26 mouse cellular contexts compared by ENCODE assay signal in the genomic region with DNA sequence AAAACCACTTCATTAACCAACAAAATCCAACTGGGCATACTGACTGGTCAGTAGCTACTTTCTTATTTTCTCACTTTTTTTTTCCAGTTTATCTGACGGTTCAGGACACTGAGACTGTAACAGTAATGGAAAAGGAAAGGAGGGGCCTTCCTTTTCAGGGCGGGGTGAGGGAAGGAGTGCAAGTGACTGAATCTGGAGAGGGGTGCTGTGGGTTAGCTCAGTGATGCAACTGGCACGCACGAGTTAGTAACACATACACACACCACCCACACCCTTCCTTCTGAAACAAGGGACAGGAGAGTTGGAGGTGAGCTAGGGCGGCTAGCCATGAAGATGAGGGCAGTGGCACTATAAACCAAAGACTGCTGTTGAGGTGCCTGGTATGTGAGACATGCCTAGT. TPM values are rescaled to one million over a fixed set of nuclear protein-coding genes. Genes with fewer than 3 reads are reported as not detected.
DNase-seq lines count a peak whose midpoint lies in the region; ATAC-seq and TF ChIP-seq lines count a peak whose summit lies in the region.
"Had no signal": no experiment of that assay in that cellular context is flagged by ENCODE, and none has a peak within 500 bp of the region (broad histone marks: within the 10 kb centered on the region; RNA-seq: fewer than 3 reads in every experiment).

No protein-coding gene starts in this region.

- TF ChIP-seq EP300 in liver, postnatal 0 days (IDR thresholded peaks at IDR 0.05; ENCODE audit: low read depth): no peak

- H3K4me1 ChIP-seq in bone marrow, adult 2 months (ENCODE audit: control insufficient read depth, insufficient read depth, low read length): peaks cover 3% of the 10 kb centered on the region; the same call in 1 of the 2 replicates
- no peaks in the 10 kb centered on the region for H3K4me1 ChIP-seq in midbrain, embryonic 11.5 days (ENCODE audit: control insufficient read depth, insufficient read depth, low read length)
- H3K4me1 ChIP-seq in liver, postnatal 0 days (ENCODE audit: insufficient read depth): no peaks in the 10 kb centered on the region
- H3K4me1 ChIP-seq: embryonic facial prominence, embryonic 13.5 days; hindbrain, embryonic 10.5 days had no signal

- TF ChIP-seq CTCF in bone marrow, adult 2 months (IDR thresholded peaks at IDR 0.05; ENCODE audit: control insufficient read depth, insufficient read depth, low read length): no peak
- TF ChIP-seq CTCF in liver, postnatal 0 days (IDR thresholded peaks at IDR 0.05; ENCODE audit: low read depth): no peak

- H3K27me3 ChIP-seq in midbrain, embryonic 11.5 days (ENCODE audit: control insufficient read depth, insufficient read depth, low read length): no peaks in the 10 kb centered on the region
- no peaks in the 10 kb centered on the region for H3K27me3 ChIP-seq in liver, postnatal 0 days (ENCODE audit: insufficient read depth, low read length)
- H3K27me3 ChIP-seq: embryonic facial prominence, embryonic 13.5 days had no signal

- peak; percentile 9 for DNase-seq in heart, adult 8-10 months (ENCODE audit: low spot score)
- no peak for DNase-seq in heart, postnatal 14 days
- peak; percentile 36 for DNase-seq in 416B (ENCODE audit: low read depth)
- DNase-seq in midbrain, embryonic 11.5 days (ENCODE audit: low spot score, missing footprints): no peak
- DNase-seq in ovary, postnatal 10 days (ENCODE audit: low spot score): no peak
- no peak for DNase-seq in liver, postnatal 0 days
- DNase-seq: adrenal gland, adult 8-10 months; cerebellum, postnatal 14 days; gastrocnemius, postnatal 25 days; right cerebral cortex, adult 18-20 months; thymus, postnatal 14 days had no signal

- no peak overlapping the region for H3K4me2 ChIP-seq in midbrain, embryonic 11.5 days
- H3K4me2 ChIP-seq in liver, postnatal 0 days (ENCODE audit: low read depth, low read length): no peak overlapping the region
- H3K4me2 ChIP-seq: embryonic facial prominence, embryonic 13.5 days had no signal

- WGBS in bone marrow, adult 2 months: 35% methylated on average over 5 of the region's 5 CpGs
- WGBS in midbrain, embryonic 11.5 days: 82% methylated on average over 5 of the region's 5 CpGs
- 40% methylated on average over 5 of the region's 5 CpGs for WGBS in liver, postnatal 0 days (ENCODE audit: insufficient replicate concordance)

- intact Hi-C loops in heart, postnatal 14 days (cut with DNase I): no loop called here

- peak overlapping the region; percentile 19 for H3K4me3 ChIP-seq in bone marrow, adult 2 months (replicated peaks; ENCODE audit: control insufficient read depth, low read depth, low read length)
- H3K4me3 ChIP-seq in midbrain, embryonic 11.5 days (ENCODE audit: low read depth, low read length): no peak overlapping the region
- H3K4me3 ChIP-seq in liver, postnatal 0 days (ENCODE audit: low read depth, low read length): no peak overlapping the region
- H3K4me3 ChIP-seq: embryonic facial prominence, embryonic 13.5 days; hindbrain, embryonic 10.5 days; layer of hippocampus, adult 2 months had no signal

- no peaks in the 10 kb centered on the region for H3K36me3 ChIP-seq in midbrain, embryonic 11.5 days (ENCODE audit: control insufficient read depth, insufficient read depth, low read length)
- H3K36me3 ChIP-seq in liver, postnatal 0 days (replicated peaks; ENCODE audit: insufficient read depth, low read length): no peaks in the 10 kb centered on the region

- peak; percentile 90 for ATAC-seq in megakaryocyte, adult 5-6 weeks (ENCODE audit: poor library complexity, severe bottlenecking)
- ATAC-seq in midbrain, embryonic 11.5 days (ENCODE audit: low FRiP score): no peak
- no peak for ATAC-seq in liver, postnatal 0 days
- ATAC-seq: forebrain, embryonic 14.5 days; hindbrain, postnatal 0 days; intestine, postnatal 0 days; midbrain, embryonic 16.5 days had no signal

- no peak overlapping the region; the same call in 1 of the 2 replicates for H3K27ac ChIP-seq in bone marrow, adult 2 months (ENCODE audit: control insufficient read depth, insufficient read depth, low read depth, low read length, poor library complexity)
- H3K27ac ChIP-seq in midbrain, embryonic 11.5 days (ENCODE audit: low read depth, low read length): no peak overlapping the region
- H3K27ac ChIP-seq in liver, postnatal 0 days (ENCODE audit: low read depth): no peak overlapping the region
- H3K27ac ChIP-seq: embryonic facial prominence, embryonic 13.5 days; hindbrain, embryonic 10.5 days; hindbrain, postnatal 0 days; layer of hippocampus, adult 2 months; liver, embryonic 14.5 days had no signal

- no peak overlapping the region for H3K9ac ChIP-seq in midbrain, embryonic 11.5 days (ENCODE audit: low read length)
- no peak overlapping the region for H3K9ac ChIP-seq in liver, postnatal 0 days (replicated peaks)
- H3K9ac ChIP-seq: embryonic facial prominence, embryonic 13.5 days; liver, embryonic 14.5 days had no signal

- no peaks in the 10 kb centered on the region for H3K9me3 ChIP-seq in midbrain, embryonic 11.5 days (ENCODE audit: control insufficient read depth, low read length)
- H3K9me3 ChIP-seq in liver, postnatal 0 days (ENCODE audit: low read length): no peaks in the 10 kb centered on the region
- H3K9me3 ChIP-seq: embryonic facial prominence, embryonic 13.5 days; hindbrain, embryonic 10.5 days had no signal

- no peak for TF ChIP-seq POLR2A in bone marrow, adult 2 months (IDR thresholded peaks at IDR 0.05; ENCODE audit: borderline replicate concordance, control insufficient read depth, low read depth, low read length)

RNA-seq across cellular contexts. Expression of a gene that starts 1.3 kb away (rescaled TPM):
- total RNA-seq in heart, adult 8-10 months (2022): 1 to 10 TPM in 1 of 4 experiments, under 1 TPM in 3; 0.13 to 1.2 (median 0.54) TPM
- total RNA-seq in heart, postnatal 14 days (2021): 1 to 10 TPM in 1 of 2 experiments, under 1 TPM in 1; 0.63 to 1.1 TPM
- 1.5 TPM in 1 of 2 replicates, not detected in the other for polyA plus RNA-seq in bone marrow, adult 2 months (2011; ENCODE audit: insufficient read depth, insufficient read length, low replicate concordance, missing spikeins)
- 9.3 and 9.5 TPM in 2 replicates for total RNA-seq in megakaryocyte, adult 5-6 weeks (2015)
- 11.3 and 12.0 TPM in 2 replicates for total RNA-seq in megakaryocyte, adult 5-6 weeks (2017)
- not detected in 2 replicates for polyA plus RNA-seq in midbrain, embryonic 11.5 days (2014; fragmentation: Nextera tagmentation; extraction: Ambion mirVana)
- not detected in 2 replicates for polyA plus RNA-seq in liver, postnatal 0 days (2015; fragmentation: Nextera tagmentation; extraction: Ambion mirVana)
- total RNA-seq: layer of hippocampus, adult 2 months; left cerebral cortex, postnatal 25 days had no signal
- polyA plus RNA-seq: embryonic facial prominence, embryonic 13.5 days; forebrain, embryonic 14.5 days; hindbrain, embryonic 10.5 days; hindbrain, postnatal 0 days; intestine, postnatal 0 days; kidney, embryonic 16.5 days; liver, embryonic 14.5 days; midbrain, embryonic 16.5 days; neural tube, embryonic 11.5 days; small intestine, adult 2 months; testis, adult 2 months had no signal

RNA-seq across cellular contexts. Expression of a gene that starts 21.7 kb away (rescaled TPM):
- 10 to 100 TPM; 73.8 to 97.0 (median 84.2) TPM for total RNA-seq in heart, adult 8-10 months (2022)
- 100 to 1,000 TPM in 1 of 2 experiments, 10 to 100 TPM in 1; 89.4 to 103 TPM for total RNA-seq in heart, postnatal 14 days (2021)
- polyA plus RNA-seq in bone marrow, adult 2 months (2011; ENCODE audit: insufficient read depth, insufficient read length, low replicate concordance, missing spikeins): 57.4 and 96.3 TPM in 2 replicates
- 95.2 and 99.9 TPM in 2 replicates for total RNA-seq in megakaryocyte, adult 5-6 weeks (2015)
- total RNA-seq in megakaryocyte, adult 5-6 weeks (2017): 181 and 196 TPM in 2 replicates
- polyA plus RNA-seq in midbrain, embryonic 11.5 days (2014; fragmentation: Nextera tagmentation; extraction: Ambion mirVana): 107 and 109 TPM in 2 replicates
- polyA plus RNA-seq in liver, postnatal 0 days (2015; fragmentation: Nextera tagmentation; extraction: Ambion mirVana): 51.7 and 54.9 TPM in 2 replicates

Comparison
In these comparisons a context has a peak if more than half of its experiments do, and no peak if none do; other contexts are left out.
1. DNase-seq: peak in heart, adult 8-10 months (single experiment) and 416B (single experiment); none in heart, postnatal 14 days (0 of 2), midbrain, embryonic 11.5 days (single experiment), ovary, postnatal 10 days (single experiment) and liver, postnatal 0 days (single experiment).
2. RNA of a gene that starts 1.3 kb away (total RNA-seq): 9.3 to 12.0 TPM in megakaryocyte, adult 5-6 weeks; 0.63 to 1.1 TPM in heart, postnatal 14 days and 0.13 to 1.2 TPM in heart, adult 8-10 months; every median in the first group is over 4 times any median in the second.